Mouse (Mus musculus) CH12.LX (cell line): ENCODE results near the gene Zfp318. TPM values are rescaled to one million over a fixed set of nuclear protein-coding genes. Genes with fewer than 3 reads are reported as not detected.

Experiments
- DNase-seq: peaks from one replicate; pipeline ENCODE4 v3.0.0-alpha.2; 2013; ENCODE audit errors: extremely low read depth
- H3K27ac ChIP-seq: 2 replicates; pipeline ENCODE4 v1.5.1; 2012; ENCODE audit warnings: low read depth, mild to moderate bottlenecking, control low read depth, moderate library complexity; ENCODE audit not compliant: insufficient read depth
- H3K27me3 ChIP-seq: replicated peaks from 2 replicates; pipeline ENCODE3; 2012; ENCODE audit warnings: inconsistent platforms
- H3K36me3 ChIP-seq, 2 experiments: replicated peaks in 1 of 2; 2 replicates each; pipeline versions ENCODE3 to v1.6.1; 2012; ENCODE audit warnings: inconsistent platforms in 1 of 2, low read length in 1 of 2, mild to moderate bottlenecking in 1 of 2, mixed read lengths in 1 of 2, moderate library complexity in 1 of 2; ENCODE audit not compliant: control insufficient read depth in 1 of 2, insufficient read depth in 1 of 2
- H3K4me1 ChIP-seq, 2 experiments: 2 replicates each; pipeline ENCODE4 v1.6.1; 2012; ENCODE audit warnings: inconsistent platforms in 1 of 2, moderate library complexity in 1 of 2; ENCODE audit not compliant: insufficient read depth in 2 of 2, control insufficient read depth in 1 of 2
- H3K4me2 ChIP-seq: 2 replicates; pipeline ENCODE4 v1.6.1; 2012; ENCODE audit warnings: low read depth, mild to moderate bottlenecking, control low read depth; ENCODE audit not compliant: poor library complexity, insufficient read depth, severe bottlenecking
- H3K4me3 ChIP-seq, 3 experiments: fragments of 150-350 bp in 1 of 3; sonication (generic) in 1 of 3; replicated peaks in 1 of 3; 2 replicates each; pipeline versions ENCODE3 to v1.5.1; 2011 to 2012; ENCODE audit warnings: low read depth in 2 of 3, low read length in 2 of 3, mild to moderate bottlenecking in 2 of 3, moderate library complexity in 2 of 3, control low read depth in 1 of 3, improper control_type of control experiment in 1 of 3, inconsistent platforms in 1 of 3, mixed read lengths in 1 of 3; ENCODE audit not compliant: poor library complexity in 1 of 3
- H3K79me2 ChIP-seq: replicated peaks from 2 replicates; pipeline ENCODE4 v1.6.1; 2012; ENCODE audit warnings: mild to moderate bottlenecking, moderate library complexity; ENCODE audit not compliant: control insufficient read depth, poor library complexity, insufficient read depth, severe bottlenecking; ENCODE audit errors: extremely low read depth
- H3K9ac ChIP-seq: 2 replicates; pipeline ENCODE4 v1.6.1; 2012; ENCODE audit warnings: low read depth, mild to moderate bottlenecking, control low read depth, moderate library complexity; ENCODE audit not compliant: insufficient read depth
- H3K9me3 ChIP-seq: replicated peaks from 2 replicates; pipeline ENCODE3; 2012; ENCODE audit warnings: low read length, inconsistent platforms, mixed read lengths
- BHLHE40 ChIP-seq: IDR thresholded peaks from 2 replicates; pipeline ENCODE4 v1.6.1; 2011; ENCODE audit warnings: mild to moderate bottlenecking, low read depth, low read length, improper control_type of control experiment
- CHD2 ChIP-seq: IDR thresholded peaks from 2 replicates; pipeline ENCODE4 v1.6.1; 2011; ENCODE audit warnings: low read length, improper control_type of control experiment
- ELF1 ChIP-seq: IDR thresholded peaks from 2 replicates; pipeline ENCODE4 v1.6.1; 2014; ENCODE audit warnings: low read depth, mild to moderate bottlenecking, inconsistent platforms, low read length, improper control_type of control experiment
- ETS1 ChIP-seq: conservative IDR thresholded peaks from 2 replicates; pipeline ENCODE4 v1.6.1; 2012; ENCODE audit warnings: low read depth, mild to moderate bottlenecking, inconsistent platforms, low read length, improper control_type of control experiment, moderate library complexity
- GABPA ChIP-seq: IDR thresholded peaks from 2 replicates; pipeline ENCODE4 v1.6.1; 2012; ENCODE audit warnings: low read depth, low read length, improper control_type of control experiment, inconsistent platforms; ENCODE audit not compliant: insufficient replicate concordance
- HCFC1 ChIP-seq: IDR thresholded peaks from 2 replicates; pipeline ENCODE4 v1.6.1; 2012; ENCODE audit warnings: low read depth, mild to moderate bottlenecking, inconsistent platforms, low read length, improper control_type of control experiment
- IRF4 ChIP-seq: IDR thresholded peaks from 2 replicates; pipeline ENCODE4 v1.6.1; 2014; ENCODE audit warnings: low read depth, mild to moderate bottlenecking, inconsistent platforms, low read length, improper control_type of control experiment
- JUN ChIP-seq: IDR thresholded peaks from 2 replicates; pipeline ENCODE4 v1.6.1; 2011; ENCODE audit warnings: low read depth, mild to moderate bottlenecking, low read length, improper control_type of control experiment, moderate library complexity; ENCODE audit not compliant: insufficient read depth
- KAT2A ChIP-seq: IDR thresholded peaks from 2 replicates; pipeline ENCODE4 v1.6.1; 2012; ENCODE audit warnings: low read length, improper control_type of control experiment, inconsistent platforms; ENCODE audit not compliant: insufficient replicate concordance
- MAFK ChIP-seq: IDR thresholded peaks from 2 replicates; pipeline ENCODE4 v1.6.1; 2011; ENCODE audit warnings: low read length, improper control_type of control experiment; ENCODE audit not compliant: insufficient replicate concordance
- MAX ChIP-seq: IDR thresholded peaks from 2 replicates; pipeline ENCODE4 v1.6.1; 2011; ENCODE audit warnings: low read length, improper control_type of control experiment
- MAZ ChIP-seq: IDR thresholded peaks from 2 replicates; pipeline ENCODE4 v1.6.1; 2012; ENCODE audit warnings: low read depth, mild to moderate bottlenecking, inconsistent platforms, low read length, improper control_type of control experiment, moderate library complexity
- MXI1 ChIP-seq: IDR thresholded peaks from 2 replicates; pipeline ENCODE4 v1.6.1; 2011; ENCODE audit warnings: mild to moderate bottlenecking, low read depth, low read length, improper control_type of control experiment
- NELFE ChIP-seq: IDR thresholded peaks from 2 replicates; pipeline ENCODE4 v1.6.1; 2011; ENCODE audit warnings: low read depth, low read length, improper control_type of control experiment
- NRF1 ChIP-seq: IDR thresholded peaks from 2 replicates; pipeline ENCODE4 v1.6.1; 2014; ENCODE audit warnings: low read depth, mild to moderate bottlenecking, inconsistent platforms, low read length, improper control_type of control experiment, moderate library complexity
- POLR2A ChIP-seq: IDR thresholded peaks from 2 replicates; pipeline ENCODE4 v1.6.1; 2011; ENCODE audit warnings: low read depth, mild to moderate bottlenecking, improper control_type of control experiment, low read length
- POLR2AphosphoS2 ChIP-seq: IDR thresholded peaks from 2 replicates; pipeline ENCODE4 v1.6.1; 2011; ENCODE audit warnings: low read depth, low read length, improper control_type of control experiment
- RCOR1 ChIP-seq: conservative IDR thresholded peaks from 2 replicates; pipeline ENCODE4 v1.6.1; 2012; ENCODE audit warnings: low read depth, mild to moderate bottlenecking, inconsistent platforms, low read length, improper control_type of control experiment
- SIN3A ChIP-seq: IDR thresholded peaks from 2 replicates; pipeline ENCODE4 v1.6.1; 2012; ENCODE audit warnings: low read length, improper control_type of control experiment, inconsistent platforms
- SMC3 ChIP-seq: IDR thresholded peaks from 2 replicates; pipeline ENCODE4 v1.6.1; 2011; ENCODE audit warnings: low read depth, low read length, improper control_type of control experiment
- TBP ChIP-seq: conservative IDR thresholded peaks from 2 replicates; pipeline ENCODE4 v1.6.1; 2011; ENCODE audit warnings: low read depth, low read length, improper control_type of control experiment
- TCF12 ChIP-seq: IDR thresholded peaks from 2 replicates; pipeline ENCODE4 v1.6.1; 2014; ENCODE audit warnings: low read depth, mild to moderate bottlenecking, inconsistent platforms, low read length, improper control_type of control experiment
- UBTF ChIP-seq: IDR thresholded peaks from 2 replicates; pipeline ENCODE4 v1.6.1; 2012; ENCODE audit warnings: low read depth, mild to moderate bottlenecking, inconsistent platforms, low read length, improper control_type of control experiment, moderate library complexity
- USF1 ChIP-seq: IDR thresholded peaks from 2 replicates; pipeline ENCODE4 v1.6.1; 2014; ENCODE audit warnings: low read depth, mild to moderate bottlenecking, inconsistent platforms, low read length, improper control_type of control experiment
- USF2 ChIP-seq: conservative IDR thresholded peaks from 2 replicates; pipeline ENCODE4 v1.6.1; 2011; ENCODE audit warnings: low read depth, low read length, improper control_type of control experiment
- ZKSCAN1 ChIP-seq: IDR thresholded peaks from 2 replicates; pipeline ENCODE4 v1.6.1; 2012; ENCODE audit warnings: low read depth, inconsistent platforms, low read length, improper control_type of control experiment, borderline replicate concordance
- ZMIZ1 ChIP-seq: IDR thresholded peaks from 2 replicates; pipeline ENCODE4 v1.6.1; 2012; ENCODE audit warnings: low read depth, mild to moderate bottlenecking, inconsistent platforms, low read length, improper control_type of control experiment
- ZNF384 ChIP-seq: IDR thresholded peaks from 2 replicates; pipeline ENCODE4 v1.6.1; 2012; ENCODE audit warnings: low read depth, low read length, improper control_type of control experiment, inconsistent platforms
- dilution Hi-C: fragments of 300-500 bp; cut with MboI; formaldehyde crosslinking; loops from 2 replicates; pipeline ENCODE4 v1.14.3; 2020; ENCODE audit warnings: low sequenced_read_pairs; ENCODE audit not compliant: extremely low pct_unique_long_range_greater_than_20kb, extremely low pct_ligation_motif_present
- in situ Hi-C: fragments of 300-500 bp; cut with MboI; formaldehyde crosslinking; loops from 3 replicates; pipeline ENCODE4 v1.14.3; 2019; ENCODE audit warnings: low sequenced_read_pairs, low pct_ligation_motif_present, low pct_unique_long_range_greater_than_20kb, mixed read lengths
- polyA plus RNA-seq: library from polyadenylated mRNA; unstranded; fragments of >175 nt; gene quantifications from 2 replicates; pipeline ENCODE4 v1.2.1, GENCODE M21; 2012; ENCODE audit warnings: low read depth; ENCODE audit not compliant: insufficient read length
- total RNA-seq, 2 experiments: library from RNA; depleted of rRNA; stranded (reverse); fragments of 300-350 nt in 1 of 2; fragments of >200 nt in 1 of 2; gene quantifications; 2 replicates each; pipeline ENCODE4 v1.2.3; 2012 to 2014

The Zfp318 gene
- total RNA-seq (2012; rRNA removed) = 2.5 and 2.9 TPM in 2 replicates
- total RNA-seq (2014; rRNA removed) = 1.4 and 1.8 TPM in 2 replicates
- 2.8 and 5.0 TPM in 2 replicates for polyA plus RNA-seq

GRCm38 (mm10) chr17:46383294-46384060 is at the start of gene Zfp318:
Gene Zfp318 (plus strand): TSS chr17:46383731.
- Histone ChIP-seq H3K27ac (peak within 1 kb of the TSS; percentile 5; the same call in 1 of the 2 replicates), H3K27me3 (peaks cover 25% of the 10 kb centered on the region), H3K9ac (peak within 1 kb of the TSS; percentile 72), H3K4me1 (peaks cover 7 to 21% of the 10 kb centered on the region in 2 experiments; a peak in 3 of 4 replicates), H3K4me2 (peak within 1 kb of the TSS; percentile 85), H3K36me3 (no peaks in the 10 kb centered on the region), H3K9me3 (no peaks in the 10 kb centered on the region), H3K4me3 (peak within 1 kb of the TSS; percentile 51 to 87 (median 66)), H3K79me2 (no peaks in the 10 kb centered on the region)
- in situ Hi-C loops (no loop called here), dilution Hi-C loops (no loop called here)
- peak; percentile 90 for DNase-seq
- TF ChIP-seq GABPA (no peak), POLR2A (peak; percentile 63), MAX (peak; percentile 83), ZNF384 (no peak), CHD2 (no peak), POLR2AphosphoS2 (no peak), USF1 (peak; percentile 97), BHLHE40 (0 out of 2 replicates have a peak, but pooled peaks have one; percentile 3), ETS1 (no peak), USF2 (peak; percentile 87), NRF1 (peak; percentile 94), HCFC1 (peak; percentile 44), MXI1 (peak; percentile 63), ZKSCAN1 (no peak), ZMIZ1 (no peak), JUN (no peak), NELFE (peak; percentile 47; the same call in 1 of the 2 replicates), SMC3 (no peak), TCF12 (peak; percentile 33; the same call in 1 of the 2 replicates), RCOR1 (no peak), KAT2A (no peak), TBP (0 out of 2 replicates have a peak, but pooled peaks have one; percentile 37), IRF4 (no peak), MAZ (0 out of 2 replicates have a peak, but pooled peaks have one; percentile 51), UBTF (peak; percentile 42; the same call in 1 of the 2 replicates), MAFK (no peak), SIN3A (no peak), ELF1 (peak; percentile 13; the same call in 1 of the 2 replicates)
